Mouse (Mus musculus) intestine, embryonic 16.5 days (tissue): ENCODE results near the gene Psg29. TPM values are rescaled to one million over a fixed set of nuclear protein-coding genes. Genes with fewer than 3 reads are reported as not detected.

ENCODE experiments used
- ATAC-seq: fragments of 200-750 bp; cut with Nextera tagmentation; 2 replicates; pipeline ENCODE4 v1.8.0; 2017; ENCODE audit warnings: moderate TSS enrichment, moderate library complexity
- H3K27ac ChIP-seq: fragments of 300-500 bp; sonication (generic); 2 replicates; pipeline ENCODE4 v1.5.1; 2014; ENCODE audit warnings: mild to moderate bottlenecking, low read length
- H3K27me3 ChIP-seq: fragments of 300-500 bp; sonication (generic); replicated peaks from 2 replicates; pipeline ENCODE4 v1.6.1; 2014; ENCODE audit warnings: low read length, control low read depth, mixed read lengths; ENCODE audit not compliant: control insufficient read depth, insufficient read depth
- H3K36me3 ChIP-seq: fragments of 300-500 bp; sonication (generic); 2 replicates; pipeline ENCODE4 v1.6.1; 2014; ENCODE audit warnings: low read length, control low read depth; ENCODE audit not compliant: control insufficient read depth, insufficient read depth
- H3K4me1 ChIP-seq: fragments of 300-500 bp; sonication (generic); 2 replicates; pipeline ENCODE4 v1.6.1; 2014; ENCODE audit warnings: low read length, control low read depth, mixed read lengths; ENCODE audit not compliant: control insufficient read depth, insufficient read depth
- H3K4me2 ChIP-seq: fragments of 300-500 bp; sonication (generic); 2 replicates; pipeline ENCODE4 v1.6.1; 2014; ENCODE audit warnings: low read depth, low read length, control low read depth
- H3K4me3 ChIP-seq: fragments of 300-500 bp; sonication (generic); 2 replicates; pipeline ENCODE4 v1.5.1; 2014; ENCODE audit warnings: mild to moderate bottlenecking, low read length
- H3K9ac ChIP-seq: fragments of 300-500 bp; sonication (generic); 2 replicates; pipeline ENCODE4 v1.6.1; 2014; ENCODE audit warnings: low read depth, low read length
- H3K9me3 ChIP-seq: fragments of 300-500 bp; sonication (generic); 2 replicates; pipeline ENCODE4 v1.6.1; 2016; ENCODE audit warnings: low read length, control low read depth; ENCODE audit not compliant: control insufficient read depth
- WGBS: fragments of 180-500 bp; shearing (Covaris S2); extraction: QIAGEN DNeasy Blood & Tissue Kit; methylation state at CpG from one replicate; pipeline ENCODE4 v1.1.7; 2014; 5-methylcytosine and 5-hydroxymethylcytosine counted together
- polyA plus RNA-seq: library from polyadenylated mRNA; unstranded; fragments of >200 nt; fragmentation: Nextera tagmentation; extraction: Ambion mirVana; gene quantifications from 2 replicates; pipeline ENCODE4 v1.2.1, GENCODE M21; 2015

The Psg29 gene
- not detected in 2 replicates for polyA plus RNA-seq

- Histone ChIP-seq H3K4me2 (no peak within 1 kb of the TSS), H3K9me3 (peaks cover 3% of the 10 kb centered on the region; the same call in 1 of the 2 replicates), H3K4me3 (no peak within 1 kb of the TSS), H3K27ac (no peak within 1 kb of the TSS), H3K36me3 (no peaks in the 10 kb centered on the region), H3K9ac (no peak within 1 kb of the TSS), H3K27me3 (no peaks in the 10 kb centered on the region), H3K4me1 (no peaks in the 10 kb centered on the region)
- ATAC-seq, result no peak
Measured at GRCm38 (mm10) chr7:17203177-17203576, at the start of gene Psg29. Gene Psg29, plus strand, starts transcription at chr7:17203477.

- 23% methylated on average over 2 of the region's 2 CpGs for WGBS
- H3K9ac ChIP-seq, result no peak overlapping the region
- H3K9me3 ChIP-seq, result no peaks in the 10 kb centered on the region
- no peak overlapping the region for H3K4me3 ChIP-seq
- H3K36me3 ChIP-seq, result no peaks in the 10 kb centered on the region
- no peak overlapping the region for H3K4me2 ChIP-seq
- no peak for ATAC-seq
- no peak overlapping the region for H3K27ac ChIP-seq
- no peaks in the 10 kb centered on the region for H3K27me3 ChIP-seq
- H3K4me1 ChIP-seq, result no peaks in the 10 kb centered on the region
Measured at GRCm38 (mm10) chr7:17155634-17156033, 47.6 kb upstream of the Psg29 start.

GRCm38 (mm10) chr7:17156885-17157677 is 46.2 kb upstream of the Psg29 start:
- 68% methylated on average over 3 of the region's 3 CpGs for WGBS
- ATAC-seq, result no peak

GRCm38 (mm10) chr7:17159011-17159410 is 44.3 kb upstream of the Psg29 start:
- H3K4me1 ChIP-seq, result no peaks in the 10 kb centered on the region
- no peak overlapping the region for H3K4me3 ChIP-seq
- H3K36me3 ChIP-seq, result no peaks in the 10 kb centered on the region
- ATAC-seq, result no peak
- H3K4me2 ChIP-seq, result no peak overlapping the region
- no peaks in the 10 kb centered on the region for H3K27me3 ChIP-seq
- 80% methylated on average over 7 of the region's 7 CpGs for WGBS
- no peak overlapping the region for H3K27ac ChIP-seq
- H3K9ac ChIP-seq, result no peak overlapping the region
- H3K9me3 ChIP-seq, result no peaks in the 10 kb centered on the region; the same call in 1 of the 2 replicates

More at GRCm38 (mm10) chr7:17156885-17157677, 46.2 kb upstream of the Psg29 start:
- Histone ChIP-seq H3K27ac (no peak overlapping the region), H3K27me3 (no peaks in the 10 kb centered on the region), H3K4me3 (no peak overlapping the region), H3K9ac (no peak overlapping the region), H3K36me3 (no peaks in the 10 kb centered on the region), H3K4me2 (no peak overlapping the region), H3K9me3 (no peaks in the 10 kb centered on the region), H3K4me1 (no peaks in the 10 kb centered on the region)

GRCm38 (mm10) chr7:17171827-17172226 is 31.4 kb upstream of the Psg29 start:
- H3K9ac ChIP-seq, result no peak overlapping the region
- H3K4me2 ChIP-seq, result no peak overlapping the region
- no peaks in the 10 kb centered on the region for H3K4me1 ChIP-seq
- H3K9me3 ChIP-seq, result no peaks in the 10 kb centered on the region
- H3K4me3 ChIP-seq, result no peak overlapping the region
- no peaks in the 10 kb centered on the region for H3K36me3 ChIP-seq
- H3K27ac ChIP-seq, result no peak overlapping the region
- H3K27me3 ChIP-seq, result no peaks in the 10 kb centered on the region
- ATAC-seq, result no peak
- WGBS, result 83% methylated on average over 4 of the region's 4 CpGs

GRCm38 (mm10) chr7:17205530-17206184 is 2.4 kb downstream of the Psg29 start:
- Histone ChIP-seq H3K27ac (no peak overlapping the region), H3K4me3 (no peak overlapping the region), H3K27me3 (no peaks in the 10 kb centered on the region), H3K4me2 (no peak overlapping the region), H3K36me3 (no peaks in the 10 kb centered on the region), H3K4me1 (no peaks in the 10 kb centered on the region), H3K9ac (no peak overlapping the region), H3K9me3 (peaks cover 3% of the 10 kb centered on the region; the same call in 1 of the 2 replicates)
- no peak for ATAC-seq
- 63% methylated on average over 3 of the region's 3 CpGs for WGBS

Other genes with a start within 250 kb of the Psg29 start
- gene Pnmal1, start 243.8 kb upstream of the Psg29 start, polyA plus RNA-seq, result 2.7 and 2.9 TPM in 2 replicates
- gene Gm42372, start 220.4 kb upstream of the Psg29 start, polyA plus RNA-seq, result 0.23 and 0.32 TPM in 2 replicates
- gene Ccdc8, start 210.8 kb upstream of the Psg29 start, polyA plus RNA-seq, result 32.6 and 35.6 TPM in 2 replicates
- 83.7 and 88.3 TPM in 2 replicates for gene Ppp5c, start 175.6 kb upstream of the Psg29 start, polyA plus RNA-seq
- 72.7 and 87.8 TPM in 2 replicates for gene Hif3a, start 141.1 kb upstream of the Psg29 start, polyA plus RNA-seq
- 0.48 and 0.73 TPM in 2 replicates for gene Psg16, start 129.4 kb upstream of the Psg29 start, polyA plus RNA-seq
- gene Ceacam3, start 53.2 kb upstream of the Psg29 start, polyA plus RNA-seq, result 0.04 TPM in 1 of 2 replicates, not detected in the other